Mouse (Mus musculus): ENCODE data around the gene Zfp768. TPM values are rescaled to one million over a fixed set of nuclear protein-coding genes. Genes with fewer than 3 reads are reported as not detected.
A peak's percentile ranks its signal among the peaks of the same experiment; 100 is the strongest.
"Not testable (repeated sequence)": the region's sequence is repeated elsewhere in the genome, so short reads cannot be mapped to it uniquely, and the experiment has no call there.

Gene Zfp768
- polyA plus RNA-seq, 1 experiment from 2014 or later: 25.5 TPM

- no peak for ATAC-seq (ENCODE audit: low FRiP score, low TSS enrichment)
- H3K9ac ChIP-seq (replicated peaks; ENCODE audit: low read length): no peak overlapping the region
- peaks cover 10% of the 10 kb centered on the region for H3K36me3 ChIP-seq (ENCODE audit: insufficient read depth, low read length)
- H3K4me2 ChIP-seq (replicated peaks; ENCODE audit: low read depth, low read length): no peak overlapping the region
- peaks cover 4% of the 10 kb centered on the region; the same call in 1 of the 2 replicates for H3K4me1 ChIP-seq (ENCODE audit: insufficient read depth, low read length)
- H3K4me3 ChIP-seq (ENCODE audit: low read length): no peak overlapping the region
- no peak overlapping the region for H3K27ac ChIP-seq (ENCODE audit: low read length)
- no peaks in the 10 kb centered on the region for H3K9me3 ChIP-seq (ENCODE audit: low read length)
- WGBS: 74% methylated on average over 6 of the region's 6 CpGs
- H3K27me3 ChIP-seq (ENCODE audit: insufficient read depth, low read length): no peaks in the 10 kb centered on the region
These were observed 33.0 kb upstream of the Zfp768 start for GRCm38 (mm10) chr7:127378310-127378921.

DNA sequence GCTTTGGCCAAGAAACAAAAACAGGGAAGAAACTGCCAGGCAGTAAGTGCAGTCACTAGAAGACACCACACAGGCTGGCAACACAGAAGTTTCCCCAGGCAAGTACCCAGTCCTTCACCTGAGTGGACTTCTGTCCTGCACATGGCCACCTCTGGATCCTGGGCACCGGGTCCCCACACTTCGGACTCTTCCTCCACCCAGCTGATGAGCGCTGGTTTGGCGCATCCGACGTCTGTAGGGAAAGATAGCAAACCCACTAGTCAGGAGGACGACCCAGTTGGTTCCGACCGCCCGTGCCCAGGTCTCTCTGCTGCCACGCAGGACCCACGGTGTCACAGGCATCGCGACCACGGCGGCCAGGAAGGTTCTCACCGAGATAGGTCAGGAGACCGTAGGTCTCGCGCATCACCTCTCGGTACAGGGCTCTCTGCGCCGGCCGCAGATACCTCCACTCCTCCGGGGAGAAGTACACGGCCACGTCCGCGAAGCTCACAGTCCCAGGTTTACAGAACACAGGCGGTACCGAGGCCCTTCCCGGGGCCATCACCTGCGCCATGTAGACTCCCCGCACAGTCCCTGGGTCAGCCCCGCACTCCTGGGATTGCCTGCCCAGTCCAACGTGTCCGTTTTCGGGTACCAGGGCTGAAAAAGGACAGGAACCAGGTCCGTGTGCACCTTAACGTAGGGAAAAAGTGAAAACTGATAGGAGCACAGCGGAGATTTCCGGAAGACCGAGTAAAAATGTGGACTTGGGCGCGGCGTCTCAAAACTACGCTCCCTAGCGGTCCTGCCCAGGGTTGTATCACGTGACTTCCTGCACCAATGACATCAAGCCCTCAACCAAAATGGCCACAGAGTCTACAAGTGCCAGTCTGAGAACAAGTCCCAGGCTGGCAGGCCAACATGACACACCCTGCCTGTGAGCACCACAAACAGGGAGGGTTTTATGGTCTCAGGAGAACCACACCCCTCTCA lies 30.2 kb upstream of the Zfp768 start, which contains the start of gene Zfp747:
Zfp747 (minus strand) TSS at position 780 of the 975 bp plus-strand sequence.
- H3K36me3 ChIP-seq (ENCODE audit: insufficient read depth, low read length): peaks cover 14% of the 10 kb centered on the region
- 1% methylated on average over 46 of the region's 49 CpGs for WGBS
- peak within 1 kb of the TSS; percentile 79 for H3K27ac ChIP-seq (ENCODE audit: low read length)
- not testable (repeated sequence) for H3K4me1 ChIP-seq (ENCODE audit: insufficient read depth, low read length); H3K27me3 ChIP-seq (ENCODE audit: insufficient read depth, low read length); H3K9me3 ChIP-seq (ENCODE audit: low read length)
- peak within 1 kb of the TSS; percentile 71 for H3K4me2 ChIP-seq (replicated peaks; ENCODE audit: low read depth, low read length)
- H3K9ac ChIP-seq (replicated peaks; ENCODE audit: low read length): peak within 1 kb of the TSS; percentile 91
- peak within 1 kb of the TSS; percentile 83 for H3K4me3 ChIP-seq (ENCODE audit: low read length)
- ATAC-seq (ENCODE audit: low FRiP score, low TSS enrichment): peak; percentile 92

DNA sequence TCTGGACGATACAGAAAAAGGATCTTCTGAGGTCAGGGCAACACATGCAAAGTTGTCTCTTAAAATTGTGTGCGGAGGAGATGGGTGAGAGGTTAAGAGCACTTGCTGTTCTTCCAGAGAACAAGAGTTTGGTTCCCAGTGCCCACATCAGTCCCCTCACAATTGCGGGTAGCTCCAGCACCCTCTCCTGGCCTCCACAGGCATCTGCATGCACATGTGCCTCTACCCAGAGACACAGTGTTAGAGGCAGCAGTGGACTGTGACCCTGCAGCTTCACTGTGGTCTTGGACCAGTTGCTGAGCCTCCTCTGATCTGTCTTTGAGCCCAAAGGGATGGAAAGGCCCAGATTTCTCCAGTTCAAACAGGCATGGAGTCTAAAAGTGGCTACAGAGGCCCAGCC lies 26.5 kb upstream of the Zfp768 start:
- not testable (repeated sequence) for H3K9me3 ChIP-seq (ENCODE audit: low read length); H3K27ac ChIP-seq (ENCODE audit: low read length); H3K4me1 ChIP-seq (ENCODE audit: insufficient read depth, low read length); H3K27me3 ChIP-seq (ENCODE audit: insufficient read depth, low read length); H3K9ac ChIP-seq (replicated peaks; ENCODE audit: low read length); H3K4me3 ChIP-seq (ENCODE audit: low read length); ATAC-seq (ENCODE audit: low FRiP score, low TSS enrichment); H3K4me2 ChIP-seq (replicated peaks; ENCODE audit: low read depth, low read length)
- WGBS: 82% methylated on average over 3 of the region's 3 CpGs
- peaks cover 14% of the 10 kb centered on the region for H3K36me3 ChIP-seq (ENCODE audit: insufficient read depth, low read length)

DNA sequence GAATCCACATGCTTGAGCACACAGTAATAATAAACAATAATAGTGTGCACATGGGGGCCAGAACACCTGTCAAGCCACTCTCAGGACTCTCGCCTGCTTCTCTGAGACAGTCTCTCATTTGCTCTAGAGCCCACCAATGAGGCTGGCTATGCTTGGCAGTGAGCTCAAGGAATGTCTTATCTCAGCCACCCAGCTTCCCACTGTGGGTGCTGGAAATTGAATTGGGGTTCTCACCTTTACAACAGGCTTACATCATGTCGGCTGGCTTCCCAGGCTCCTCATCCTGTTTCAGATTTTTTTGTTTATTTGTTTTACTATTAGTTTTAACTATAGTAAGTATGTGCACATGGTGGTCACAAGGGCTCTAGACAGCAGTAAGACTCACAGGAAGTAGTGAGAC lies 25.8 kb upstream of the Zfp768 start:
- ATAC-seq (ENCODE audit: low FRiP score, low TSS enrichment): no peak
- H3K36me3 ChIP-seq (ENCODE audit: insufficient read depth, low read length): peaks cover 14% of the 10 kb centered on the region
- H3K27ac ChIP-seq (ENCODE audit: low read length): no peak overlapping the region
- H3K4me1 ChIP-seq (ENCODE audit: insufficient read depth, low read length): peaks cover 4% of the 10 kb centered on the region; the same call in 1 of the 2 replicates
- no peak overlapping the region for H3K4me2 ChIP-seq (replicated peaks; ENCODE audit: low read depth, low read length)
- H3K27me3 ChIP-seq (ENCODE audit: insufficient read depth, low read length): no peaks in the 10 kb centered on the region
- no peak overlapping the region for H3K4me3 ChIP-seq (ENCODE audit: low read length)
- 75% methylated on average over 2 of the region's 2 CpGs for WGBS
- H3K9ac ChIP-seq (replicated peaks; ENCODE audit: low read length): no peak overlapping the region
- H3K9me3 ChIP-seq (ENCODE audit: low read length): no peaks in the 10 kb centered on the region

DNA sequence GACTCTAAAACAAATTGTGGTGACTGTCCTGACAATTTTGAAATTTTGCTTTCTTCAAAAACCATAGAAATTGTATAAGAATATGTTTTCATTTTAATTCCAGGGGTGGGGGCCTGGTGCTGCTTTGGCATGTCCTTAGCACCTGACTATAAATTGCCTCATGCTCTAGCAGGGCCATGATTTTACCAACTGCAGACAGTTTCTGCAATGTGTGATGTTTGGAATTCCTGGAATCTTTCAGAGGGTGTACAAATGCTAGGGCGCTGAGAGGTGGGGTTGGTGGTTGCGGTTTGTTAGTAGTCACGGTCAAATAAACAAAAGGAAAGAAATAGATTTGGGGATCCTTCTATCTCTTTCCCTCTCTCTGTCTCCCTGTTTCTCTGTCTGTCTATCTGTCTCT lies 20.9 kb upstream of the Zfp768 start:
- no peak overlapping the region for H3K4me2 ChIP-seq (replicated peaks; ENCODE audit: low read depth, low read length)
- no peak for ATAC-seq (ENCODE audit: low FRiP score, low TSS enrichment)
- H3K9ac ChIP-seq (replicated peaks; ENCODE audit: low read length): no peak overlapping the region
- 75% methylated on average over 3 of the region's 3 CpGs for WGBS
- H3K9me3 ChIP-seq (ENCODE audit: low read length): no peaks in the 10 kb centered on the region
- peaks cover 4% of the 10 kb centered on the region for H3K4me1 ChIP-seq (ENCODE audit: insufficient read depth, low read length)
- H3K36me3 ChIP-seq (ENCODE audit: insufficient read depth, low read length): no peaks in the 10 kb centered on the region
- H3K27me3 ChIP-seq (ENCODE audit: insufficient read depth, low read length): 0 out of 2 replicates have a peak, but pooled peaks cover 5% of the 10 kb centered on the region
- no peak overlapping the region for H3K27ac ChIP-seq (ENCODE audit: low read length)
- no peak overlapping the region for H3K4me3 ChIP-seq (ENCODE audit: low read length)

- WGBS: 55% methylated on average over 4 of the region's 4 CpGs
- Histone ChIP-seq H3K4me2 (replicated peaks; ENCODE audit: low read depth, low read length) (peak overlapping the region; percentile 61), H3K9me3 (ENCODE audit: low read length) (no peaks in the 10 kb centered on the region), H3K27me3 (ENCODE audit: insufficient read depth, low read length) (peaks cover 14% of the 10 kb centered on the region; the same call in 1 of the 2 replicates), H3K27ac (ENCODE audit: low read length) (no peak overlapping the region), H3K4me1 (ENCODE audit: insufficient read depth, low read length) (peaks cover 4% of the 10 kb centered on the region), H3K36me3 (ENCODE audit: insufficient read depth, low read length) (no peaks in the 10 kb centered on the region), H3K4me3 (ENCODE audit: low read length) (peak overlapping the region; percentile 43), H3K9ac (replicated peaks; ENCODE audit: low read length) (0 out of 2 replicates have a peak overlapping the region, but pooled peaks have one; percentile 61)
- no peak for ATAC-seq (ENCODE audit: low FRiP score, low TSS enrichment)
These were observed 18.8 kb upstream of the Zfp768 start for GRCm38 (mm10) chr7:127364166-127364565.

DNA sequence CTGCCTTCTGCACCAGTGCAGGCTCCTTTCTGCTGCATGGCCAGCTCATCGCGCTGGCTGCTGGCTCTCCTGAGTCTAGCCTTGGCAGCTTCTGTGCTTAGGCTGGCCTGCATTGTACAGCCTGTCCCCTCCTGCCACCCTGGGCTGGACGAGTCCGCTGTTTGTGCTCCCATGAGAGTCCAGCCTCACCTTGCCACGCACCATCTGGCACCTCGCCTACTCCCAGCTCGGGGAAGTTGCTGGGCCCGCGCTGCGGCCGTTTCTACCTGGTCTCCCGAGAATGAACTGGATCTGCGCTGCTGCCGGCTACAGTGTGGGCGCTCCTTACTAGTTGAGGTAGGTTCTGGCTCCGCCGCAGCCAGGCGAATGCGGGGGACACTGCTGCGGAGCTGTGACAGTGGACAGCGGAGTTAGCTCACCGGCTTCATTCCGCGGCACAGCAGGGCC lies 18.1 kb upstream of the Zfp768 start:
- H3K27ac ChIP-seq (ENCODE audit: low read length): no peak overlapping the region
- H3K27me3 ChIP-seq (ENCODE audit: insufficient read depth, low read length): peaks cover 14% of the 10 kb centered on the region; the same call in 1 of the 2 replicates
- peak overlapping the region; percentile 61 for H3K4me2 ChIP-seq (replicated peaks; ENCODE audit: low read depth, low read length)
- peaks cover 4% of the 10 kb centered on the region for H3K4me1 ChIP-seq (ENCODE audit: insufficient read depth, low read length)
- peak overlapping the region; percentile 43 for H3K4me3 ChIP-seq (ENCODE audit: low read length)
- H3K9ac ChIP-seq (replicated peaks; ENCODE audit: low read length): peak overlapping the region; percentile 61
- no peaks in the 10 kb centered on the region for H3K9me3 ChIP-seq (ENCODE audit: low read length)
- peak; percentile 59 for ATAC-seq (ENCODE audit: low FRiP score, low TSS enrichment)
- H3K36me3 ChIP-seq (ENCODE audit: insufficient read depth, low read length): no peaks in the 10 kb centered on the region
- 1% methylated on average over 24 of the region's 24 CpGs for WGBS

GRCm38 (mm10) chr7:127362418-127362817 lies 17.0 kb upstream of the Zfp768 start:
- H3K4me3 ChIP-seq (ENCODE audit: low read length): peak overlapping the region; percentile 29
- not testable (repeated sequence) for H3K4me1 ChIP-seq (ENCODE audit: insufficient read depth, low read length); H3K9me3 ChIP-seq (ENCODE audit: low read length); H3K27ac ChIP-seq (ENCODE audit: low read length); H3K9ac ChIP-seq (replicated peaks; ENCODE audit: low read length); H3K36me3 ChIP-seq (ENCODE audit: insufficient read depth, low read length); ATAC-seq (ENCODE audit: low FRiP score, low TSS enrichment)
- H3K27me3 ChIP-seq (ENCODE audit: insufficient read depth, low read length): peaks cover 14% of the 10 kb centered on the region; the same call in 1 of the 2 replicates
- 0 out of 2 replicates have a peak overlapping the region, but pooled peaks have one; percentile 33 for H3K4me2 ChIP-seq (replicated peaks; ENCODE audit: low read depth, low read length)
- 25% methylated on average over 13 of the region's 13 CpGs for WGBS

DNA sequence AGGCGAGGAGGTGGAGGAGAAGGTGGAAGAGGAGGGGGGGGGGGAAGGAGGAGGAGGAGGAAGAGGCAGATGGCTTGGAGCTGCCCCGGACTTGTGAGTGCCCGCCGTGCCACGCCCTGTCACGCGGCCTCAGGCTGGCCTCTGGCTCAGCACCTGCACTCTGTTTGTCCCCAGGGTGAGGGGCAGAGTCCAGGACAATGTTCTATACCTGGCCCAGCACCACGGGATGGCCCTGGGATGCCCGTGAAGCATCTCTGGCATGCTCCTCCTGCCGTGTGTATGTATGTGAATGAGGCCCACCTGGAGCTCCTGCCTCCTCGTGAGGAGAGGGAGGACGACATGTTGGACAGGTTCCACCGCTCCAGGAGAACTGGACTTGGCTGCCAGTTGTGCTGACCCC lies 16.1 kb upstream of the Zfp768 start:
- H3K4me3 ChIP-seq (ENCODE audit: low read length): no peak overlapping the region
- WGBS: 41% methylated on average over 13 of the region's 13 CpGs
- H3K4me1 ChIP-seq (ENCODE audit: insufficient read depth, low read length): peaks cover 4% of the 10 kb centered on the region
- no peak for ATAC-seq (ENCODE audit: low FRiP score, low TSS enrichment)
- no peak overlapping the region for H3K4me2 ChIP-seq (replicated peaks; ENCODE audit: low read depth, low read length)
- H3K27ac ChIP-seq (ENCODE audit: low read length): no peak overlapping the region
- H3K36me3 ChIP-seq (ENCODE audit: insufficient read depth, low read length): no peaks in the 10 kb centered on the region
- H3K9ac ChIP-seq (replicated peaks; ENCODE audit: low read length): no peak overlapping the region
- no peaks in the 10 kb centered on the region for H3K9me3 ChIP-seq (ENCODE audit: low read length)
- peaks cover 14% of the 10 kb centered on the region; the same call in 1 of the 2 replicates for H3K27me3 ChIP-seq (ENCODE audit: insufficient read depth, low read length)
